Mouse (Mus musculus) liver, embryonic 11.5 days (tissue): ENCODE data around the gene Atp6v0a2. TPM values are rescaled to one million over a fixed set of nuclear protein-coding genes. Genes with fewer than 3 reads are reported as not detected.

Experiments
- ATAC-seq: fragments of 200-750 bp; cut with Nextera tagmentation; replicated peaks from 2 replicates; pipeline ENCODE4 v1.8.0; 2017; ENCODE audit warnings: moderate number of reproducible peaks, mild to moderate bottlenecking, moderate TSS enrichment, moderate library complexity; ENCODE audit not compliant: low FRiP score
- DNase-seq: peaks from one replicate; pipeline ENCODE4 v3.0.0-alpha.2; 2017; ENCODE audit warnings: low spot score
- H3K27ac ChIP-seq: fragments of 300-500 bp; sonication (generic); 2 replicates; pipeline ENCODE4 v1.5.1; 2014; ENCODE audit warnings: mild to moderate bottlenecking, low read depth, low read length, control low read depth
- H3K27me3 ChIP-seq: fragments of 300-500 bp; sonication (generic); replicated peaks from 2 replicates; pipeline ENCODE4 v1.6.1; 2014; ENCODE audit warnings: low read length, mixed read lengths; ENCODE audit not compliant: control insufficient read depth, insufficient read depth
- H3K36me3 ChIP-seq: fragments of 300-500 bp; sonication (generic); 2 replicates; pipeline ENCODE4 v1.6.1; 2014; ENCODE audit warnings: mild to moderate bottlenecking, low read length, moderate library complexity, mixed read lengths; ENCODE audit not compliant: control insufficient read depth, insufficient read depth
- H3K4me1 ChIP-seq: fragments of 300-500 bp; sonication (generic); replicated peaks from 2 replicates; pipeline ENCODE4 v1.6.1; 2014; ENCODE audit warnings: low read length, mixed read lengths; ENCODE audit not compliant: control insufficient read depth, insufficient read depth
- H3K4me2 ChIP-seq: fragments of 300-500 bp; sonication (generic); 2 replicates; pipeline ENCODE4 v1.6.1; 2014; ENCODE audit warnings: mild to moderate bottlenecking, control low read depth, moderate library complexity
- H3K4me3 ChIP-seq: fragments of 300-500 bp; sonication (generic); 2 replicates; pipeline ENCODE4 v1.5.1; 2014; ENCODE audit warnings: low read depth, low read length, control low read depth
- H3K9ac ChIP-seq: fragments of 300-500 bp; sonication (generic); 2 replicates; pipeline ENCODE4 v1.6.1; 2014; ENCODE audit warnings: low read depth, low read length, control low read depth
- H3K9me3 ChIP-seq: fragments of 300-500 bp; sonication (generic); 2 replicates; pipeline ENCODE4 v1.6.1; 2016; ENCODE audit warnings: low read length, inconsistent platforms, mixed read lengths; ENCODE audit not compliant: control insufficient read depth
- WGBS: fragments of 180-500 bp; shearing (Covaris S2); extraction: QIAGEN DNeasy Blood & Tissue Kit; methylation state at CpG from one replicate; pipeline ENCODE4 v1.1.7; 2014; 5-methylcytosine and 5-hydroxymethylcytosine counted together
- polyA plus RNA-seq: library from polyadenylated mRNA; unstranded; fragments of >200 nt; fragmentation: Nextera tagmentation; extraction: Ambion mirVana; gene quantifications from 2 replicates; pipeline ENCODE4 v1.2.1, GENCODE M21; 2014

Atp6v0a2 gene
- polyA plus RNA-seq, 1 experiment from 2014 or later: 31.2 TPM

DNA sequence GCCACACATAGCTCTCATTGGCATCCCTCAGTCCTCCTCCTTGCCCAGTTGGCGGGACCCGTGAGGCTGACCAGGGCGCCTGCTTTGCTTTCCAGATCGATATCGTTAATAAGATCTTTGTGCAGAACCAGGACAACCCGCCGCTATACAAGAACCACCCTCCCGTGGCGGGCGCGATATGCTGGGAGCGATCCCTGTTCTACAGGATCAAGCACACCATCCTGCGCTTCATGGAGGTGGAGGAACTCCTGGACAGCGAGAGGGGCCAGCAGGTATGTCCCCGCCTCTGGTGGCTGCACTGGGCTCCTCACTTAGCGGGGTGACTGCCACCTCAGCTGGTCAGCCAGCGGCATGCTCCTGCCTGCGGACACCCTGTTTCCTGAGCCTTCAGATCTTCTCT lies 119.9 kb downstream of the Atp6v0a2 start:
- Histone ChIP-seq H3K36me3 (no peaks in the 10 kb centered on the region), H3K4me3 (no peak overlapping the region), H3K27ac (no peak overlapping the region), H3K9me3 (no peaks in the 10 kb centered on the region), H3K4me2 (no peak overlapping the region), H3K4me1 (no peaks in the 10 kb centered on the region), H3K27me3 (no peaks in the 10 kb centered on the region), H3K9ac (no peak overlapping the region)
- no peak for ATAC-seq
- no peak for DNase-seq
- 76% methylated on average over 18 of the region's 18 CpGs for WGBS

DNA sequence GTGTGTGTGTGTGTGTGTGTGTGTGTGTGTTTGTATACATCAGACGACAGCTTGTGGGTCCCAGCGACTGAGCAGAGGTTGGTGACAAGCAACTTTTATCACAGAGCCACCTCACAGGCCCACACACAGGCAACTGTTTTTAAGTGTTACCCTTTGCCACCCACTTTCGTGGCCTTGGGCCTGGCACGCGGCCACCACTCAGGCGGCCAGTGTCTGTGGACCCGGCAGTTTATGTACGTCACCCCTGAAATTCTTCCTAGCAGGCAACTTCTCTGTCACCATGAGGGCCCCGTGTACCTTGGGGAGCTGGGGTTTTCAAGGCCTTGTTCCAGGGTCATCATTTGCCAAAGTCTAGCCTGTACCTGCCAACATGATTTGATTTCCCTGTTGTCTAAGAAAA lies 123.3 kb downstream of the Atp6v0a2 start:
- Histone ChIP-seq H3K36me3 (no peaks in the 10 kb centered on the region), H3K4me2 (no peak overlapping the region), H3K4me3 (no peak overlapping the region), H3K9ac (no peak overlapping the region), H3K9me3 (no peaks in the 10 kb centered on the region), H3K27ac (no peak overlapping the region), H3K4me1 (no peaks in the 10 kb centered on the region), H3K27me3 (no peaks in the 10 kb centered on the region)
- no peak for ATAC-seq
- no peak for DNase-seq
- WGBS: 89% methylated on average over 9 of the region's 9 CpGs

DNA sequence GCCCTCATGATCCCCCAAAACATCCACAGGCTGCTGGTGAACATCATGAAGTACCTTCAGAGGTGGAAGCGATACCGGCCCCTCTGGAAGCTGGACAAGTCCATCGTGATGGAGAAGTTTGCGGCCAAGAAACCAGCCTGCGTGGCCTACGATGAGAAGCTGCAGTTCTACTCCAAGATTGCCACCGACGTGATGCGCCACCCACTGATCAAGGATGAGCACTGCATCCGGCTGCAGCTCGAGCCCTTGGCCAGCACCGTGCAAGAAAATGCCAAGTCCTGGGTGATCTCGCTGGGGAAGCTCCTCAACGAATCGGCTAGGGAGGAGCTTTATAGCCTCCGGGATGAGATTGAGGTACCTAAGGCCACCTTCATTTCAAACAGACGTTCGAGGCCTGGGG lies 132.6 kb downstream of the Atp6v0a2 start:
- Histone ChIP-seq H3K9ac (no peak overlapping the region), H3K4me3 (no peak overlapping the region), H3K4me1 (no peaks in the 10 kb centered on the region), H3K36me3 (no peaks in the 10 kb centered on the region), H3K27me3 (no peaks in the 10 kb centered on the region), H3K27ac (no peak overlapping the region), H3K9me3 (no peaks in the 10 kb centered on the region), H3K4me2 (no peak overlapping the region)
- DNase-seq (no peak), ATAC-seq (no peak)
- WGBS: 51% methylated on average over 18 of the region's 18 CpGs

- H3K4me3 ChIP-seq: no peak overlapping the region
- no peak overlapping the region for H3K4me2 ChIP-seq
- H3K4me1 ChIP-seq: no peaks in the 10 kb centered on the region
- no peak for DNase-seq
- H3K36me3 ChIP-seq: no peaks in the 10 kb centered on the region
- no peak overlapping the region for H3K9ac ChIP-seq
- H3K27me3 ChIP-seq: no peaks in the 10 kb centered on the region
- H3K9me3 ChIP-seq: no peaks in the 10 kb centered on the region
- WGBS: 93% methylated on average over 1 of the region's 1 CpGs
- H3K27ac ChIP-seq: no peak overlapping the region
- no peak for ATAC-seq
Measured at GRCm38 (mm10) chr5:124761787-124762186, 133.4 kb downstream of the Atp6v0a2 start.

Other genes starting within 250 kb of the Atp6v0a2 start
- gene Sbno1, start 202.6 kb upstream of the Atp6v0a2 start, polyA plus RNA-seq: 75.2 and 86.4 TPM in 2 replicates
- 132 and 145 TPM in 2 replicates for gene Kmt5a, start 188.6 kb upstream of the Atp6v0a2 start, polyA plus RNA-seq
- gene Rilpl2, start 150.2 kb upstream of the Atp6v0a2 start, polyA plus RNA-seq: 18.7 and 19.8 TPM in 2 replicates
- 13.6 and 14.0 TPM in 2 replicates for gene Snrnp35, start 145.4 kb upstream of the Atp6v0a2 start, polyA plus RNA-seq
- gene Rilpl1, start 97.2 kb upstream of the Atp6v0a2 start, polyA plus RNA-seq: 9.8 and 10.6 TPM in 2 replicates
- gene Tmed2, start 87.9 kb upstream of the Atp6v0a2 start, polyA plus RNA-seq: 521 and 566 TPM in 2 replicates
- gene Ddx55, start 75.7 kb upstream of the Atp6v0a2 start, polyA plus RNA-seq: 18.9 and 19.6 TPM in 2 replicates
- gene Eif2b1, start 49.4 kb upstream of the Atp6v0a2 start, polyA plus RNA-seq: 119 and 123 TPM in 2 replicates
- gene Gtf2h3, start 49.4 kb upstream of the Atp6v0a2 start, polyA plus RNA-seq: 69.7 and 69.9 TPM in 2 replicates
- gene Dnah10, start 96.5 kb downstream of the Atp6v0a2 start, polyA plus RNA-seq: 0.05 and 0.10 TPM in 2 replicates
- gene Ccdc92, start 233.8 kb downstream of the Atp6v0a2 start, polyA plus RNA-seq: 4.1 and 4.4 TPM in 2 replicates
- gene Zfp664, start 234.1 kb downstream of the Atp6v0a2 start, polyA plus RNA-seq: 35.6 and 42.3 TPM in 2 replicates